Mouse (Mus musculus) MEL (cell line): ENCODE results near the gene Ccm2. TPM values are rescaled to one million over a fixed set of nuclear protein-coding genes. Genes with fewer than 3 reads are reported as not detected.

Source experiments
- DNase-seq: peaks from one replicate; pipeline ENCODE4 v3.0.0; 2011; ENCODE audit warnings: low read depth, low spot score
- H3K27ac ChIP-seq: 2 replicates; pipeline ENCODE4 v1.5.1; 2012; ENCODE audit warnings: low read depth, mild to moderate bottlenecking, control low read depth, low read length, moderate library complexity; ENCODE audit not compliant: control insufficient read depth
- H3K27me3 ChIP-seq, 2 experiments: fragments of 150-350 bp in 1 of 2; sonication (generic) in 1 of 2; 2 replicates each; pipeline ENCODE4 v1.6.1; 2012; ENCODE audit warnings: low read length in 2 of 2, mild to moderate bottlenecking in 2 of 2, improper control_type of control experiment in 1 of 2, moderate library complexity in 1 of 2; ENCODE audit not compliant: insufficient read depth in 2 of 2, control insufficient read depth in 1 of 2
- H3K36me3 ChIP-seq, 2 experiments: 2 replicates each; pipeline ENCODE4 v1.6.1; 2012 to 2014; ENCODE audit warnings: low read length in 2 of 2, improper control_type of control experiment in 1 of 2, inconsistent platforms in 1 of 2, mild to moderate bottlenecking in 1 of 2; ENCODE audit not compliant: insufficient read depth in 2 of 2, control insufficient read depth in 1 of 2
- H3K4me1 ChIP-seq, 2 experiments: fragments of 150-350 bp in 1 of 2; sonication (generic) in 1 of 2; 2 replicates each; pipeline ENCODE4 v1.6.1; 2012; ENCODE audit warnings: low read length in 2 of 2, improper control_type of control experiment in 1 of 2, mild to moderate bottlenecking in 1 of 2; ENCODE audit not compliant: insufficient read depth in 2 of 2, control insufficient read depth in 1 of 2
- H3K4me3 ChIP-seq, 2 experiments: fragments of 150-350 bp in 1 of 2; sonication (generic) in 1 of 2; 2 replicates each; pipeline ENCODE4 v1.5.1; 2012; ENCODE audit warnings: low read depth in 2 of 2, low read length in 2 of 2, mild to moderate bottlenecking in 2 of 2, moderate library complexity in 2 of 2, control low read depth in 1 of 2, improper control_type of control experiment in 1 of 2; ENCODE audit not compliant: control insufficient read depth in 1 of 2, insufficient read depth in 1 of 2
- H3K79me2 ChIP-seq: 2 replicates; pipeline ENCODE4 v1.6.1; 2012; ENCODE audit warnings: mild to moderate bottlenecking, low read length, moderate library complexity; ENCODE audit not compliant: control insufficient read depth, poor library complexity, insufficient read depth
- H3K9ac ChIP-seq: 2 replicates; pipeline ENCODE4 v1.6.1; 2012; ENCODE audit warnings: low read depth, mild to moderate bottlenecking, control low read depth, low read length, moderate library complexity; ENCODE audit not compliant: control insufficient read depth, poor library complexity, severe bottlenecking
- H3K9me3 ChIP-seq: fragments of 150-350 bp; sonication (generic); replicated peaks from 2 replicates; pipeline ENCODE4 v1.6.1; 2012; ENCODE audit warnings: mild to moderate bottlenecking, low read length, improper control_type of control experiment, moderate library complexity; ENCODE audit not compliant: insufficient read depth
- BHLHE40 ChIP-seq: IDR thresholded peaks from 2 replicates; pipeline ENCODE4 v1.6.1; 2012; ENCODE audit warnings: low read depth, mild to moderate bottlenecking, inconsistent platforms, low read length, improper control_type of control experiment, borderline replicate concordance
- CHD1 ChIP-seq: IDR thresholded peaks from 2 replicates; pipeline ENCODE4 v1.6.1; 2012; ENCODE audit warnings: low read depth, mild to moderate bottlenecking, inconsistent platforms, low read length, improper control_type of control experiment
- E2F4 ChIP-seq: IDR thresholded peaks from 2 replicates; pipeline ENCODE4 v1.6.1; 2011; ENCODE audit warnings: low read depth, low read length, improper control_type of control experiment, borderline replicate concordance
- ELF1 ChIP-seq: IDR thresholded peaks from 2 replicates; pipeline ENCODE4 v1.6.1; 2014; ENCODE audit warnings: low read depth, mild to moderate bottlenecking, inconsistent platforms, low read length, improper control_type of control experiment, moderate library complexity
- EP300 ChIP-seq, 2 experiments: IDR thresholded peaks; 2 replicates each; pipeline ENCODE4 v1.6.1; 2011; ENCODE audit warnings: improper control_type of control experiment in 2 of 2, low read length in 2 of 2, low read depth in 1 of 2, mild to moderate bottlenecking in 1 of 2
- MEF2A ChIP-seq: IDR thresholded peaks from 2 replicates; pipeline ENCODE4 v1.6.1; 2014; ENCODE audit warnings: low read depth, mild to moderate bottlenecking, inconsistent platforms, low read length, improper control_type of control experiment; ENCODE audit not compliant: poor library complexity, insufficient replicate concordance, severe bottlenecking; ENCODE audit errors: extremely low read depth
- MXI1 ChIP-seq: IDR thresholded peaks from 2 replicates; pipeline ENCODE4 v1.6.1; 2011; ENCODE audit warnings: mild to moderate bottlenecking, low read depth, low read length, improper control_type of control experiment
- MYB ChIP-seq: IDR thresholded peaks from 2 replicates; pipeline ENCODE4 v1.6.1; 2011; ENCODE audit warnings: mild to moderate bottlenecking, low read depth, low read length, improper control_type of control experiment
- MYC ChIP-seq: IDR thresholded peaks from 2 replicates; pipeline ENCODE4 v1.6.1; 2011; ENCODE audit warnings: low read depth, mild to moderate bottlenecking, low read length, improper control_type of control experiment, moderate library complexity
- NELFE ChIP-seq: IDR thresholded peaks from 2 replicates; pipeline ENCODE4 v1.6.1; 2011; ENCODE audit warnings: low read depth, low read length, improper control_type of control experiment
- POLR2A ChIP-seq, 2 experiments: IDR thresholded peaks; 2 replicates each; pipeline ENCODE4 v1.6.1; 2011 to 2012; ENCODE audit warnings: low read length in 2 of 2, mild to moderate bottlenecking in 2 of 2, control low read depth in 1 of 2, improper control_type of control experiment in 1 of 2, low read depth in 1 of 2, moderate library complexity in 1 of 2; ENCODE audit not compliant: control insufficient read depth in 1 of 2, insufficient read depth in 1 of 2, poor library complexity in 1 of 2
- POLR2AphosphoS2 ChIP-seq: IDR thresholded peaks from 2 replicates; pipeline ENCODE4 v1.6.1; 2011; ENCODE audit warnings: low read length, improper control_type of control experiment
- POLR2AphosphoS5 ChIP-seq: IDR thresholded peaks from 2 replicates; pipeline ENCODE4 v1.6.1; 2012; ENCODE audit warnings: low read depth, borderline replicate concordance, mild to moderate bottlenecking, inconsistent platforms, low read length, moderate library complexity, mixed read lengths
- SIN3A ChIP-seq: IDR thresholded peaks from 2 replicates; pipeline ENCODE4 v1.6.1; 2012; ENCODE audit warnings: low read length, improper control_type of control experiment, inconsistent platforms
- UBTF ChIP-seq: IDR thresholded peaks from 2 replicates; pipeline ENCODE4 v1.6.1; 2012; ENCODE audit warnings: low read depth, mild to moderate bottlenecking, inconsistent platforms, low read length, improper control_type of control experiment, moderate library complexity, borderline replicate concordance; ENCODE audit not compliant: insufficient read depth
- USF1 ChIP-seq: IDR thresholded peaks from 2 replicates; pipeline ENCODE4 v1.6.1; 2014; ENCODE audit warnings: low read depth, mild to moderate bottlenecking, inconsistent platforms, low read length, improper control_type of control experiment, moderate library complexity
- USF2 ChIP-seq, 2 experiments: IDR thresholded peaks; 2 replicates each; pipeline ENCODE4 v1.6.1; 2011 to 2012; ENCODE audit warnings: improper control_type of control experiment in 2 of 2, low read length in 2 of 2, borderline replicate concordance in 1 of 2, inconsistent platforms in 1 of 2, low read depth in 1 of 2, mild to moderate bottlenecking in 1 of 2; ENCODE audit not compliant: insufficient read depth in 1 of 2
- ZMIZ1 ChIP-seq: IDR thresholded peaks from 2 replicates; pipeline ENCODE4 v1.6.1; 2012; ENCODE audit warnings: low read depth, mild to moderate bottlenecking, inconsistent platforms, low read length, improper control_type of control experiment, moderate library complexity
- polyA plus RNA-seq, 2 experiments: library from polyadenylated mRNA; stranded (reverse) in 1 of 2; unstranded in 1 of 2; fragments of >175 nt in 1 of 2; fragments of >200 nt in 1 of 2; gene quantifications; 2 replicates each; pipeline versions ENCODE4 v1.2.1 to v1.2.4; 2012; ENCODE audit warnings: low replicate concordance in 2 of 2, low read depth in 1 of 2; ENCODE audit not compliant: insufficient read length in 2 of 2, insufficient read depth in 1 of 2, missing spikeins in 1 of 2
- total RNA-seq: library from RNA; depleted of rRNA; stranded (reverse); fragments of 300-350 nt; gene quantifications from 2 replicates; pipeline ENCODE4 v1.2.3, GENCODE M21; 2012

The Ccm2 gene
- total and polyA plus RNA-seq, 3 experiments: 49.2 to 66.4 TPM; not detected in 1

DNA sequence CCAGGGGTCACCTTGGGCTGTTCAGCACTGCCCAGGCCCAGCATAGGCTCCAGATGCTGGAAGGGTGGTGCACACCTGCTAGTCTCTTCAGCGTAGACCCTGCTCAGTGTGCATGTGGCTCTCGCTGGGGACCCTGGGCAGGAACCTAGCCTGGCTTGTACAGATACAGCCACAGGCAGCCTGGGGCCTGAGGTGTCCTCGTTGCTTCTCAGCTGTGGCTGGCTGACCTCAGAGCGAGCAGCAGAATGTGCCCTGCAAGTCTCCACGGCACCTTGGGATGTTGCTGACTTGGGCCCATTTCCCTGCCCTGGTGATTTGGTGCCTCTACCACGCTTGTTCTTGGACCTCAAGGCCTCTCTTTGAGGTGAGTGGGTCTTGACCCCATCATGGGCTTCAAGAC is 53.1 kb downstream of the Ccm2 start:
- Histone ChIP-seq H3K36me3 (no peaks in the 10 kb centered on the region; a peak in 1 of 4 replicates), H3K4me3 (no peak overlapping the region), H3K79me2 (no peaks in the 10 kb centered on the region), H3K27ac (no peak overlapping the region), H3K9me3 (no peaks in the 10 kb centered on the region), H3K27me3 (no peaks in the 10 kb centered on the region), H3K4me1 (peaks cover 0 to 12% of the 10 kb centered on the region in 2 experiments; a peak in 3 of 4 replicates), H3K9ac (no peak overlapping the region)
- no peak for DNase-seq
- 0 out of 2 replicates have a peak, but pooled peaks have one; percentile 25 for TF ChIP-seq POLR2AphosphoS2
- TF ChIP-seq USF2 (IDR thresholded peaks at IDR 0.05; ENCODE audit: borderline replicate concordance in 1 of 2, insufficient read depth in 1 of 2, low read depth in 1 of 2, low read length in 2 of 2): no peak

DNA sequence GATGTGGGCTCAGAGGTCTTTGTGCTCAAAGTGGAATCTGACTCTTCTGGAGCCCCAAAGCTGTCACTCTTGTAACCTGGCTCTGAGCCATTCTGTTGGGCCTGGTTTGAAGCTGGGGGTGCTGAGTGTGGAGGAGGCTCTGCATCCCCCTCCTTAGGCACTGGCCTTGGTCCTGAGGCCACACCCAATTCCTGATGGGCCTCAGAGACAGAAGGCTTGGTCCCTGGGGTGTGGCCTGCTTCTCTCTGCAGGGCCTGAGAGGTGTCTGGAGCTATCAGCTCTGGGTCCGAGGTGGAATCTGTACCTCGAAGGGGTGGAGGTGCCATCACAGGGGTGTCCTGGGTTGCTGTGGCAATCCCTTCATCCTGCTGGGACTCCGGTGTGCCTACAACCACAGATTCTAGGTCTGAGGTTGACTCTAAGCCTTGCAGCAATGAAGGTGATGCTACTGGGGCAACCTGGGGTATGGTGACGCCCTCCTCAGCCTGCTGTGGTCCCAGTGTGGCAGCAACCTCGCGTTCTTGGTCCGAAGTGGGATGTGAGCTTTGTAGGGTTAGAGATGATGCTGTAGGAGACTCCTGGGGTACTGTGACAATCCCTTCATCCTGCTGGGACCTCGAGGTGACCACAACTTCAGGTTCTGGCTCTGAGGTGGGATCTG is 53.7 kb downstream of the Ccm2 start:
- H3K9me3 ChIP-seq: no peaks in the 10 kb centered on the region
- peak; percentile 28; the same call in 1 of the 2 replicates for TF ChIP-seq SIN3A
- TF ChIP-seq MYB: no peak
- no peak for TF ChIP-seq BHLHE40
- no peak for TF ChIP-seq MYC
- no peak for TF ChIP-seq ELF1
- no peak for TF ChIP-seq UBTF
- H3K27me3 ChIP-seq: no peaks in the 10 kb centered on the region
- no peak overlapping the region for H3K9ac ChIP-seq
- DNase-seq: no peak
- no peaks in the 10 kb centered on the region for H3K79me2 ChIP-seq
- no peak overlapping the region for H3K27ac ChIP-seq
- H3K36me3 ChIP-seq: no peaks in the 10 kb centered on the region; a peak in 1 of 4 replicates
- no peak overlapping the region for H3K4me3 ChIP-seq
- H3K4me1 ChIP-seq: peaks cover 0 to 12% of the 10 kb centered on the region in 2 experiments; a peak in 2 of 4 replicates

DNA sequence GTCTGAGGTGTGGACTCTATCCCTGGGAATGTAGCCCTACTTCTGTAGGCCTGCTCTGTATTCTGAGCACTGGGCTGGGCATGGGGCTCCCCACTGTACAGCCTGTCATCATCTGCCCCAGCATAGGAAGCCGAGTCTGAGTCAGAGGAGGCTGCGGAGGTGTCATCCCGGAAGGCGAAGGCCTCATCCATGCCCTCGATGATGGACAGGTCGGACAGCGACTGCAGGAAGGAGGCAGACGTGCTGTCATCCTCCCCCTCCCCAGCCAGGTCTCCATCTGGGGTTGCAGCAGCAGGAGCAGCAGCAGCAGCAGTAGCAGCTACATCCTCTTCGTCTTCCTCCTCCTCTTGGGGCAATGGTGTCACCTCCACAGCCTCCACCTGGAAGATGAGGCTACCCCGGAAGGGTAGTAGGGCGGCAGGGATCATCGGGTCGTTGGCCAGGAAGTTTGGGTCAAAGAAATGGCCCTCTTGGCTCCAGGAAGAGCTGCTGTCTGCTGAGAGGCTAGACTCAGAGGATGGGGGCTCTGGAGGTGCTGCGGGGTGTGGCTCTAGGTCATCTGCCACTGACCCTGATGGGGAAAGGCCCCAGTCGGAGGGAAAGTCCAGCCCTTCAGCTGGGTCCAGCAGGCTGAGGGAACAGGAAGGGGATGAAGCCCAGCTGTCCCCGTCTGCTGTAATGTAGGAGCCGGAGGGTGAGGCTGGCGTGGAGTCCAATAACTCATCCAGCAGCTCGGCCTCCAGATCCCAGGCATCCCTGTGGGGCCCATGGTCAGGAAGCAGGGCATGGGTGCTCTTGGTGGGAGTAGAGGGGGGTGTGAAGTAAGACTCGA is 55.2 kb downstream of the Ccm2 start:
- Histone ChIP-seq H3K79me2 (no peaks in the 10 kb centered on the region), H3K4me1 (peaks cover 0 to 12% of the 10 kb centered on the region in 2 experiments; a peak in 2 of 4 replicates), H3K36me3 (no peaks in the 10 kb centered on the region; a peak in 1 of 4 replicates), H3K27me3 (no peaks in the 10 kb centered on the region)
- no peak; the same call in 1 of the 2 replicates for TF ChIP-seq POLR2AphosphoS5
- no peak for TF ChIP-seq CHD1
- TF ChIP-seq E2F4: no peak
- TF ChIP-seq ZMIZ1: no peak
- no peak for TF ChIP-seq EP300 (IDR thresholded peaks at IDR 0.05; ENCODE audit: low read depth in 1 of 2, low read length in 2 of 2)
- no peak for TF ChIP-seq NELFE
- no peak for TF ChIP-seq POLR2A (IDR thresholded peaks at IDR 0.05; ENCODE audit: control insufficient read depth in 1 of 2, insufficient read depth in 1 of 2, low read depth in 1 of 2, low read length in 2 of 2, poor library complexity in 1 of 2)
- TF ChIP-seq MEF2A: no peak
- no peak for TF ChIP-seq USF1
- no peak for TF ChIP-seq MXI1
- TF ChIP-seq, all 39 proteins: peak for 0
- no peak for DNase-seq
- Histone ChIP-seq H3K9ac (no peak overlapping the region), H3K27ac (no peak overlapping the region), H3K9me3 (no peaks in the 10 kb centered on the region), H3K4me3 (no peak overlapping the region)
